Mouse (Mus musculus) G1E-ER4 (cell line): ENCODE results near the gene Ly6g6e. TPM values are rescaled to one million over a fixed set of nuclear protein-coding genes. Genes with fewer than 3 reads are reported as not detected.

Experiments used
- GATA1 ChIP-seq: IDR thresholded peaks from one replicate; pipeline ENCODE4 v1.8.0; 2012; ENCODE audit warnings: low read length, inconsistent platforms
- polyA plus RNA-seq: library from polyadenylated mRNA; stranded (reverse); fragments of >175 nt; gene quantifications from 2 replicates; pipeline ENCODE4 v1.2.3, GENCODE M21; 2012

Ly6g6e gene
- polyA plus RNA-seq, 1 experiment: not detected

- TF ChIP-seq GATA1: no peak
Measured at GRCm38 (mm10) chr17:35082841-35083576, 6.3 kb downstream of the Ly6g6e start.

DNA sequence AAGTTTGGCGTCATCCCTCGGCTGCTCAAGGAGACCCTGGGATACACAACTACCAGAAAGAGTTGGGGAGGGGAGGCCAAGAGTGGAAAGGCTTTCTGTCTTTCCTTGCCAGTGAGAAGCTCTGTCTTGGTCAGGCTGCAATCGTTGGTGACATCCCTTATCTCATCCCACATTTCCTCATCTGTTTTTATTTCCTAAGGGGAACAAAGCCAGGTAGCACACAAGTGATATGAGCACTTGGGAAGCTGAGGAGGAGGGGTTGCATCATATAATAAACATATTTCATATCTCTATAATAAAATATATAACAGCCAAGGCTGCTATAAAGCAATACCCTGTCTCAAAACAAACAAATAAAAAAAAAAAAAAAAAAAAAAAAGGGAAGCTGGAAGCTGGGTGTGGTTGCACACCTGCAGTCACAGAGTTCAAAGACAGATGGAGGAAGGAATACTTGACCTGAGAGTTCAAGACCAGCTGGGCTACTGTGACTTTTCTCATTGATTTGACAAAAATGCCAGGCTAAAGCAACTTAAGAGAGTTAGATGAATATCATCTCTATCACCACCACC is 7.3 kb downstream of the Ly6g6e start:
- TF ChIP-seq GATA1: no peak

- TF ChIP-seq GATA1: no peak
Measured at GRCm38 (mm10) chr17:35085208-35085865, 8.6 kb downstream of the Ly6g6e start, which contains the start of gene Ly6g6f. Gene Ly6g6f, minus strand, starts transcription at chr17:35085610.

DNA sequence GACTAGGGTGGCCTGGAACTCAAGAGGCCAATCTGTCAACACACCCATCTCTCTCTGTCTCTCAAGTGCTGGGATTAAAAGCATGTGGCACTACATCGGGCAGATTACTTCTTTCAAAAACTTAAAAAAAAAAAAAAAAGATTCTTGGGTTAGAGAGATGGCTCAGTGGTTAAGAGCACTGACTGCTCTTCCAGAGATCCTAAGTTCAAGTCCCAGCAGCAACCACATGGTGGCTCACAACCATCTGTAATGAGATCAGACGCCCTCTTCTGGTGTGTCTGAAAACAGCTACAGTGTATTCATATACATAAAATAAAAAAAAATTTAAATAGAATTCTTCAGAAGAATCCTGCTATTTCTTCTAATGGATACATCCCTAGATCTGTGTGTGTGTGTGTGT is 11.4 kb downstream of the Ly6g6e start:
- no peak for TF ChIP-seq GATA1

GRCm38 (mm10) chr17:35088825-35089644 is 12.3 kb downstream of the Ly6g6e start, which contains the start of gene Abhd16a:
Gene Abhd16a, plus strand, starts transcription at chr17:35089263.
- no peak for TF ChIP-seq GATA1

DNA sequence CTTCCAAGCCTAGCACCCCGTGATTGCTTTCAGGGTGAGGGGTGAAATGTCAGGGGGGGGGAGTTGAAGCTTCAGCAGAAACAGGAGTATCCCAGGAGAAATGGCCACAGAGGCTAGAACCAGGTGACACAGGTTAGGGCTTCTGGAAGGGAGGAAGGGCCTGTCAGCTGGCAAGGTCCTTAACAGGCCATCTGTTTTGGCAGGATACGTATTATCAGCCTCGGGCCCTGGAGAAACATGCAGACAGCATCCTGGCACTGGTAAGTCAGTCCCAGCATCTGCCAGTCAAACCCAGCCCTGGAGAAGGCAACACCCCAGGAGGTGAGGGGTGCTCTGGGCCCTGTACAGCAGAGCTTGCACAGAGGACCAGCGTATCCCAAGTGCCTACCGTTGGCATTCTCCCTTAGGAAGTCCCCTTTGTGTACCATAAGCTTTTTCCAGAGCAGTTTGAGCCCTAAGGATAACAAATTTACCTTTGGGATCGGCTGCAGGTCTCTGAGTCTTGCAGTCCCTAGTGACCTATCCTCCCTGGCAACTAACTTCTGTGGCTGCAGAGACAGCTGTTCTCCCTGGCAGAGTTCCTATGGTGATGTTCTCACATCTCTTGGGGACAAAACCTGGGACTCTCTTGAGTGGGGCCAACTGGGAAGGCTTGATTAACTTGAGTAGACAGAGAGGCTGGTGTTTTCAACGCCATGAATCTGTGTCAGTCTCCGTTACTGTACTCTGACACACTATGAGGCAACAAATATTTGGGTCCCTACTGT is 13.6 kb downstream of the Ly6g6e start:
- TF ChIP-seq GATA1: no peak

GRCm38 (mm10) chr17:35092403-35093198 is 15.9 kb downstream of the Ly6g6e start:
- TF ChIP-seq GATA1: no peak

DNA sequence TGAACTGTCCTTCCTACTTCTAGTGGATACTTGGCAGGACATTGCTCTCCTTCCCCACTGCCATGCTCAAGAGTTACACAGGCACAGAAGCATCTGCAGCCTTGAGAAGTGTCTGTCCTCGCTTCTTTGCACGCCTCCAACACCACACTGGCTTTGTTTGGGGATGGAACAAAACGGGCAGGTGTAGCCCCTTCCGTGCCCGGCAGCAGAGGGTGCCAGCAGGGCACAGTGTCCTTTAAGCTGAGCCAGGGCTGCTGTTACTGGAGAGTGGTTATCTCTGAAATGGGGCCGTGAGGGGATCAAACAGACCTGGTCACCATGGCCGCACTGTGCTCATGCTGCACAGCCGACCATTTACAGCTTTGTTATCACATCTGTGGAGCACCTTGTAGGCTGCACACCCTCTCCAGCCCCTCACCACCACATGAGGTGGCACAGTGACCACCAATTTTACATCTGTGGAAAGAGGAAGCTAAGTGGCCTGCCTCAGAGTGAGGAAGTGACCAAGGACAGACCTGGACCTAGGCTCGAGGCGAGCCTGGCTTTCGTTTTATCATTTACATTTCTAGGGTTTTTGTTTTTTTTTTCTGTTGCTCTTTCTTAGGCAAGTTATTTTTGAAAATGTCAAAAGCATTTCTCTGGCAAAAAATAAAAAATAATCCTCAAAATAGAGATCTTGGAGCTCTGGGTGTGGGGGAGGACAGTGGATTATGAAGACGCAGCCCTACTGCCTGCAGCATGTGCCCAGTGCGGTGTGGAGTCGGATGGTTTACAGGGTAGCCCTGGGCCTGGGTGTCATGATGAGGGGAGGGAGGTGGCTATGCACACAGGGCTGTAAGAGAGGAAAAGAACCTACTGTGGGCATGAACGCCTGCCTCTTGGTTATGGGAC is 18.0 kb downstream of the Ly6g6e start:
- no peak for TF ChIP-seq GATA1

DNA sequence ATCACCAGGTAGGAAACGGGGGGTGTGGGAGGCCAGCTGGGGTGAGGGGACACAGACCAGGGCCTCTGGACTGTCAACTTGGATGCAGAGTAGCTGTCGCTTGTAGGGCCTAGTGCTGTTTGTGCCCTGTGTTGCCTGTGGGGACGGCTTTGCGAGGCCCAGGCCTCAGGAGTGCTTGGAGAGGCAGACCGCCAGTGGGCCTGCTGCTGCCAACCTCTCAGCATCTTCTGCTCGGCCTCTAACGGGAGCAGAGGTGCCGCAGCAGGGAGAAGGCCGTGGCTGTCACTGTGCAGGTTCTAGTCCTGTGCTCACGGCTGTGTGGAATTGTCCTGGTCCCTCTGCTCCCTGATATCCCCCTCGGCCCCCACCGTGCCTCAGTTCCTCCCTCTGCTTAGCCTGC is 19.9 kb downstream of the Ly6g6e start:
- no peak for TF ChIP-seq GATA1

- no peak for TF ChIP-seq GATA1
Measured at GRCm38 (mm10) chr17:35097164-35097655, 20.5 kb downstream of the Ly6g6e start.

GRCm38 (mm10) chr17:35100196-35100765 is 23.6 kb downstream of the Ly6g6e start:
- no peak for TF ChIP-seq GATA1

DNA sequence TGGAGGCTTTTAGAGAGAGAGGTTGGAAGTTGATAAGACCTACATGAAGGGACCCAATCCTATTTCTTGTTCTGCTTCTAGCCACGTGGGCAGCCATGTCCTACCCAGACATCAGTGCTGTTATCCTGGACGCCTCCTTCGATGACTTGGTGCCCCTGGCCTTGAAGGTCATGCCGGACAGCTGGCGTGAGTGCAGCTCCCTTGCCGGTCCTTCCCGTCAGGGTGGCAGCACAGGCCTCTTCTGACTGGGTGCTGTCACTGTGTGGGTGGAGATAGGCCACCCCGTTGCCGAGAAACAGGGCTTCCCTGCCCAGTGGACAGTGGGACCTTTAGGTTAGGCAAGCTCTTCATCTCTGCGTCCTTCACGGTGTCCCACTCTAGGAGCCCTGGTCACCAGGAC is 24.5 kb downstream of the Ly6g6e start:
- TF ChIP-seq GATA1: no peak

DNA sequence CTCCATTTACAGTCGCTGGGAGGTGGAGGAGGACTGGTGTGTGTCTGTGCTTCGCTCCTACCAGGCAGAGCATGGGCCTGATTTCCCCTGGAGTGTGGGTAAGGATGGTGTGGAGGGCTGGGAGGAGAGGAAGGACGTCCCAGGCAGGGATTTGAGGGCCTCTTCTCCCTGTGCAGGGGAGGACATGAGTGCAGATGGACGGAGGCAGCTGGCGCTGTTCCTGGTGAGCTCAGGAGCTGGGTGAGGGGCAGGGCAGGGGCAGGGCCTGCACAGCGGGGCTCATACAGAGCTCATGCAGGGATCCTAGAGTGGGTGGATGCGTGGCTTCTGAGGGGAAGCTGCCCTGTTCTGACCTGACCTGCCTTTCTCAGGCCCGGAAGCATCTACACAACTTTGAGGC is 25.6 kb downstream of the Ly6g6e start:
- no peak for TF ChIP-seq GATA1
